ENCODE assay signal across 17 mouse cellular contexts in the genomic region with DNA sequence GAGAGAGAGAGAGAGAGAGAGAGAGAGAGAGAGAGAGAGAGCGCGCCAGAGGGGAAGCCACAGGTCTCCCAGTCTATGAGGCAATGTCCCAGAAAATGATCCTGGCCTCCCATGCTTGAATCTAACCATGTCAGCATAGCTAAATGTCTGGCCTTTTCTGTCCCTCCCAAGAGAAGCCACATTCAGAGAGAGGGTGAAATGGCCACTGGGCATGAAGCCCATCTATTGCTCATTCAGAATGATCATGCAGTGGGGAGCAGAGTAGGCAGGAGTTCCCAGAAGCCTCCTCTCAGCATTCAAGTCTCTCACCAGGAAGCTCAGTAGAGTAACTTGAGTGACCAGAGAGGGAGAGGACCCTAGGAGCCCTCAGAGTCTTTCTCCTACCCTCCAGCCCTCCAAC. TPM values are rescaled to one million over a fixed set of nuclear protein-coding genes. Genes with fewer than 3 reads are reported as not detected.
DNase-seq lines count a peak whose midpoint lies in the region; ATAC-seq and TF ChIP-seq lines count a peak whose summit lies in the region.
"Had no signal": no experiment of that assay in that cellular context is flagged by ENCODE, and none has a peak within 500 bp of the region (broad histone marks: within the 10 kb centered on the region; RNA-seq: fewer than 3 reads in every experiment).

No protein-coding gene starts in this region.

- no peak overlapping the region for H3K4me2 ChIP-seq in heart, embryonic 12.5 days
- H3K4me2 ChIP-seq: forebrain, embryonic 15.5 days; hindbrain, embryonic 14.5 days; neural tube, embryonic 12.5 days had no signal

- no peaks in the 10 kb centered on the region for H3K9me3 ChIP-seq in heart, embryonic 12.5 days (replicated peaks)
- H3K9me3 ChIP-seq: forebrain, embryonic 15.5 days; neural tube, embryonic 12.5 days had no signal

- peaks cover 20% of the 10 kb centered on the region for H3K4me1 ChIP-seq in heart, embryonic 12.5 days (replicated peaks)
- H3K4me1 ChIP-seq: neural tube, embryonic 12.5 days had no signal

- no peak overlapping the region for H3K4me3 ChIP-seq in heart, embryonic 12.5 days
- no peak overlapping the region for H3K4me3 ChIP-seq in left cerebral cortex, adult 2 months
- H3K4me3 ChIP-seq: forebrain, embryonic 15.5 days; neural tube, embryonic 12.5 days had no signal

- H3K27ac ChIP-seq in heart, embryonic 12.5 days (ENCODE audit: poor library complexity, severe bottlenecking) = no peak overlapping the region
- H3K27ac ChIP-seq in left cerebral cortex, adult 2 months = no peak overlapping the region
- H3K27ac ChIP-seq: forebrain, embryonic 15.5 days; hindbrain, embryonic 14.5 days; neural tube, embryonic 12.5 days had no signal

- WGBS in heart, embryonic 12.5 days = 85% methylated on average over 2 of the region's 2 CpGs

- peak; percentile 30 for DNase-seq in heart, postnatal 4 days
- DNase-seq in urinary bladder, postnatal 36 days (ENCODE audit: low spot score in 2 of 2) = peak; percentile 23 to 51
- no peak for DNase-seq in urinary bladder, postnatal 10 days (ENCODE audit: low spot score)
- peak; percentile 30 for DNase-seq in adrenal gland, postnatal 25 days
- no peak for DNase-seq in left cerebral cortex, adult 2 months (ENCODE audit: extremely low spot score in 1 of 2, low spot score in 2 of 2)
- DNase-seq: cerebellum, postnatal 10 days; heart, postnatal 14 days; kidney, postnatal 25 days; liver, postnatal 0 days; right cerebral cortex, postnatal 14 days had no signal

- H3K9ac ChIP-seq in heart, embryonic 12.5 days = no peak overlapping the region
- H3K9ac ChIP-seq: forebrain, embryonic 15.5 days; hindbrain, embryonic 14.5 days; liver, postnatal 0 days; neural tube, embryonic 12.5 days had no signal

- H3K36me3 ChIP-seq in heart, embryonic 12.5 days = no peaks in the 10 kb centered on the region
- H3K36me3 ChIP-seq: forebrain, embryonic 15.5 days; neural tube, embryonic 12.5 days had no signal

- no peak for ATAC-seq in heart, embryonic 12.5 days (ENCODE audit: insufficient number of reproducible peaks, low FRiP score)
- no peak for ATAC-seq in erythroid progenitor cell, adult 5-6 weeks (replicated peaks; ENCODE audit: low FRiP score, poor library complexity, severe bottlenecking)
- ATAC-seq: forebrain, embryonic 15.5 days had no signal

- TF ChIP-seq CTCF in left cerebral cortex, adult 2 months (IDR thresholded peaks at IDR 0.05) = no peak

- H3K27me3 ChIP-seq in heart, embryonic 12.5 days (replicated peaks) = peaks cover 30% of the 10 kb centered on the region
- H3K27me3 ChIP-seq: forebrain, embryonic 15.5 days; neural tube, embryonic 12.5 days had no signal

- intact Hi-C loops in left cerebral cortex, adult 2 months (cut with DNase I) = loop anchor here (10.0 kb wide), 1 partner anchor 200 kb away; no protein-coding TSS in a partner anchor

RNA-seq across cellular contexts. Expression of gene Cfap99, which starts 6.7 kb away (rescaled TPM):
- total RNA-seq in heart, postnatal 4 days (2021) = not detected
- polyA plus RNA-seq in heart, embryonic 12.5 days (2016; fragmentation: Nextera tagmentation; extraction: Ambion mirVana) = 0.08 TPM in 1 of 2 replicates, not detected in the other
- total RNA-seq in adrenal gland, postnatal 25 days (2021) = not detected in 2 replicates
- not detected in 2 replicates for total RNA-seq in erythroid progenitor cell, adult 5-6 weeks (2015; ENCODE audit: low replicate concordance)
- total RNA-seq in erythroid progenitor cell, adult 5-6 weeks (2017; ENCODE audit: low replicate concordance) = not detected in 2 replicates
- total RNA-seq in left cerebral cortex, adult 2 months (2021) = 1 to 10 TPM; 1.4 to 1.5 TPM
- total RNA-seq: heart, adult 18-20 months; heart, postnatal 14 days had no signal
- polyA plus RNA-seq: forebrain, embryonic 15.5 days; liver, postnatal 0 days; neural tube, embryonic 12.5 days; stomach, embryonic 16.5 days had no signal

RNA-seq across cellular contexts. Expression of gene Zfyve28, which starts 6.9 kb away (rescaled TPM):
- 1 to 10 TPM; 1.5 to 2.5 TPM for total RNA-seq in heart, postnatal 4 days (2021)
- polyA plus RNA-seq in heart, embryonic 12.5 days (2016; fragmentation: Nextera tagmentation; extraction: Ambion mirVana) = 0.28 and 0.37 TPM in 2 replicates
- total RNA-seq in adrenal gland, postnatal 25 days (2021) = 0.70 TPM in 1 of 2 replicates, not detected in the other
- total RNA-seq in erythroid progenitor cell, adult 5-6 weeks (2015; ENCODE audit: low replicate concordance) = not detected in 2 replicates
- total RNA-seq in erythroid progenitor cell, adult 5-6 weeks (2017; ENCODE audit: low replicate concordance) = 0.30 TPM in 1 of 2 replicates, not detected in the other
- total RNA-seq in left cerebral cortex, adult 2 months (2021) = 10 to 100 TPM; 50.2 to 54.2 TPM

RNA-seq across cellular contexts. Expression of gene Rnf4, which starts 40.9 kb away (rescaled TPM):
- total RNA-seq in heart, postnatal 4 days (2021) = 10 to 100 TPM; 85.8 to 86.3 TPM
- polyA plus RNA-seq in heart, embryonic 12.5 days (2016; fragmentation: Nextera tagmentation; extraction: Ambion mirVana) = 125 and 130 TPM in 2 replicates
- 92.9 and 94.1 TPM in 2 replicates for total RNA-seq in adrenal gland, postnatal 25 days (2021)
- total RNA-seq in erythroid progenitor cell, adult 5-6 weeks (2015; ENCODE audit: low replicate concordance) = 105 and 141 TPM in 2 replicates
- total RNA-seq in erythroid progenitor cell, adult 5-6 weeks (2017; ENCODE audit: low replicate concordance) = 134 and 143 TPM in 2 replicates
- total RNA-seq in left cerebral cortex, adult 2 months (2021) = 10 to 100 TPM; 87.0 to 90.7 TPM

Comparison
In these comparisons a context has a peak if more than half of its experiments do, and no peak if none do; other contexts are left out.
1. DNase-seq: peak in heart, postnatal 4 days (single experiment), urinary bladder, postnatal 36 days (2 of 2) and adrenal gland, postnatal 25 days (single experiment); none in urinary bladder, postnatal 10 days (single experiment) and left cerebral cortex, adult 2 months (0 of 2).
2. RNA of gene Zfyve28, which starts 6.9 kb away (total RNA-seq): 50.2 to 54.2 TPM in left cerebral cortex, adult 2 months; 1.5 to 2.5 TPM in heart, postnatal 4 days, 0.70 TPM in adrenal gland, postnatal 25 days and 0.30 TPM in erythroid progenitor cell, adult 5-6 weeks; every median in the first group is over 10 times any median in the second.